Mouse (Mus musculus): ENCODE data around the gene Ppcs.
A peak's percentile ranks its signal among the peaks of the same experiment; 100 is the strongest.

The Ppcs gene

GRCm38 (mm10) chr4:119422294-119422964 lies at the start of gene Ppcs, which contains the start of gene Zmynd12:
Ppcs (minus strand) TSS chr4:119422420.
Zmynd12 (plus strand) TSS chr4:119422814.
- peak; percentile 91 for DNase-seq

GRCm38 (mm10) chr4:119467720-119468380 lies 45.6 kb upstream of the Ppcs start:
- peak; percentile 31 for DNase-seq

GRCm38 (mm10) chr4:119465841-119466240 lies 43.6 kb upstream of the Ppcs start:
- no peak for DNase-seq

- no peak for DNase-seq
Observed at GRCm38 (mm10) chr4:119463756-119464419, 41.7 kb upstream of the Ppcs start.

GRCm38 (mm10) chr4:119462858-119463755 lies 40.9 kb upstream of the Ppcs start:
- peak; percentile 65 for DNase-seq

- DNase-seq, result no peak
Observed at GRCm38 (mm10) chr4:119462457-119462856, 40.2 kb upstream of the Ppcs start.

GRCm38 (mm10) chr4:119460728-119461141 lies 38.5 kb upstream of the Ppcs start:
- peak; percentile 39 for DNase-seq

GRCm38 (mm10) chr4:119460296-119460695 lies 38.1 kb upstream of the Ppcs start:
- DNase-seq, result peak; percentile 24

GRCm38 (mm10) chr4:119453533-119453932 lies 31.3 kb upstream of the Ppcs start:
- DNase-seq, result no peak

- no peak for DNase-seq
Observed at GRCm38 (mm10) chr4:119453128-119453527, 30.9 kb upstream of the Ppcs start.

- no peak for DNase-seq
Observed at GRCm38 (mm10) chr4:119450436-119450835, 28.2 kb upstream of the Ppcs start.

- no peak for DNase-seq
Observed at GRCm38 (mm10) chr4:119447786-119448185, 25.6 kb upstream of the Ppcs start.

GRCm38 (mm10) chr4:119447261-119447660 lies 25.0 kb upstream of the Ppcs start:
- DNase-seq, result no peak

GRCm38 (mm10) chr4:119442539-119442938 lies 20.3 kb upstream of the Ppcs start:
- no peak for DNase-seq

- DNase-seq, result no peak
Observed at GRCm38 (mm10) chr4:119441836-119442235, 19.6 kb upstream of the Ppcs start.

GRCm38 (mm10) chr4:119437936-119438335 lies 15.7 kb upstream of the Ppcs start:
- no peak for DNase-seq

- peak; percentile 62 for DNase-seq
Observed at GRCm38 (mm10) chr4:119430678-119431077, 8.5 kb upstream of the Ppcs start.

- DNase-seq, result no peak
Observed at GRCm38 (mm10) chr4:119427680-119428079, 5.5 kb upstream of the Ppcs start.

GRCm38 (mm10) chr4:119425601-119426000 lies 3.4 kb upstream of the Ppcs start:
- DNase-seq, result no peak

GRCm38 (mm10) chr4:119425077-119425476 lies 2.9 kb upstream of the Ppcs start:
- no peak for DNase-seq

- DNase-seq, result no peak
Observed at GRCm38 (mm10) chr4:119421921-119422293, 313 bp downstream of the Ppcs start.

GRCm38 (mm10) chr4:119421191-119421590 lies 1.0 kb downstream of the Ppcs start:
- no peak for DNase-seq

- no peak for DNase-seq
Observed at GRCm38 (mm10) chr4:119417894-119418293, 4.3 kb downstream of the Ppcs start.

Measured in lung, postnatal 14 days (tissue).